Mouse (Mus musculus): Measurements from ENCODE around the gene Poc5. TPM values are rescaled to one million over a fixed set of nuclear protein-coding genes. Genes with fewer than 3 reads are reported as not detected.

Gene Poc5
- polyA plus RNA-seq, 1 experiment from 2014 or later = 31.5 TPM

GRCm38 (mm10) chr13:96421230-96421629, 33.1 kb downstream of the Poc5 start:
- no peak overlapping the region for H3K4me3 ChIP-seq (ENCODE audit: low read depth, low read length)
- H3K4me1 ChIP-seq (ENCODE audit: control insufficient read depth, insufficient read depth, low read length) = no peaks in the 10 kb centered on the region
- DNase-seq (ENCODE audit: low spot score, missing footprints) (peak; percentile 49), ATAC-seq (ENCODE audit: low FRiP score) (no peak)
- H3K36me3 ChIP-seq (ENCODE audit: control insufficient read depth, insufficient read depth, low read length) = peaks cover 3% of the 10 kb centered on the region; the same call in 1 of the 2 replicates
- no peaks in the 10 kb centered on the region for H3K9me3 ChIP-seq (ENCODE audit: control insufficient read depth, low read length)
- no peak overlapping the region for H3K4me2 ChIP-seq
- H3K9ac ChIP-seq (ENCODE audit: low read length) = no peak overlapping the region
- no peak overlapping the region for H3K27ac ChIP-seq (ENCODE audit: low read depth, low read length)
- H3K27me3 ChIP-seq (ENCODE audit: control insufficient read depth, insufficient read depth, low read length) = no peaks in the 10 kb centered on the region

- no peaks in the 10 kb centered on the region for H3K36me3 ChIP-seq (ENCODE audit: control insufficient read depth, insufficient read depth, low read length)
- peaks cover 4% of the 10 kb centered on the region; the same call in 1 of the 2 replicates for H3K4me1 ChIP-seq (ENCODE audit: control insufficient read depth, insufficient read depth, low read length)
- H3K4me3 ChIP-seq (ENCODE audit: low read depth, low read length) = no peak overlapping the region
- H3K9ac ChIP-seq (ENCODE audit: low read length) = no peak overlapping the region
- H3K9me3 ChIP-seq (ENCODE audit: control insufficient read depth, low read length) = no peaks in the 10 kb centered on the region
- H3K27ac ChIP-seq (ENCODE audit: low read depth, low read length) = no peak overlapping the region
- WGBS = 89% methylated on average over 12 of the region's 12 CpGs
- H3K27me3 ChIP-seq (ENCODE audit: control insufficient read depth, insufficient read depth, low read length) = no peaks in the 10 kb centered on the region
- H3K4me2 ChIP-seq = no peak overlapping the region
- ATAC-seq (ENCODE audit: low FRiP score) = no peak
- no peak for DNase-seq (ENCODE audit: low spot score, missing footprints)
Measured at GRCm38 (mm10) chr13:96424496-96425274, 36.6 kb downstream of the Poc5 start.

DNA sequence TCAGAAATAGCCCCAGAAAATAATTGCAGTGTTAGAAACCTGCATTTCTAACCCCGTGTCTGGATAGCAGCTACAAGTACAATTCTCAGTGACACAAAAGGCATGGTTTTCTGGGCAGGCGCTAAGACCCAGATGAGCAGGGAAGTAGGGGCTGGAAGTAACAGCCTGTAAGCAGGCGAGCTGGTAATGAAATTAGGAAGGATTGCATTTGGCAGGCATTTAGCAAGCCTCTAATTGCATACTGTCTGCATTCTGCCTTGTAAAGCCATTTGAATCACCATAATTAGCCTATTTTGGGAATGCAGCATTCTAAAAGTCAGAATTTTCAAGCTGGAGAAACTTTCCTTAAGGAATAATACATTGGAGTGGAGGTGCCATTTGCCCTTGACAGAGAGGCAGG, 38.0 kb downstream of the Poc5 start:
- Histone ChIP-seq H3K36me3 (ENCODE audit: control insufficient read depth, insufficient read depth, low read length) (no peaks in the 10 kb centered on the region), H3K4me2 (no peak overlapping the region), H3K4me3 (ENCODE audit: low read depth, low read length) (no peak overlapping the region), H3K9me3 (ENCODE audit: control insufficient read depth, low read length) (no peaks in the 10 kb centered on the region), H3K4me1 (ENCODE audit: control insufficient read depth, insufficient read depth, low read length) (peaks cover 4% of the 10 kb centered on the region; the same call in 1 of the 2 replicates), H3K9ac (ENCODE audit: low read length) (no peak overlapping the region), H3K27me3 (ENCODE audit: control insufficient read depth, insufficient read depth, low read length) (no peaks in the 10 kb centered on the region), H3K27ac (ENCODE audit: low read depth, low read length) (no peak overlapping the region)
- 63% methylated on average over 3 of the region's 3 CpGs for WGBS
- DNase-seq (ENCODE audit: low spot score, missing footprints) (peak; percentile 33), ATAC-seq (ENCODE audit: low FRiP score) (no peak)

DNA sequence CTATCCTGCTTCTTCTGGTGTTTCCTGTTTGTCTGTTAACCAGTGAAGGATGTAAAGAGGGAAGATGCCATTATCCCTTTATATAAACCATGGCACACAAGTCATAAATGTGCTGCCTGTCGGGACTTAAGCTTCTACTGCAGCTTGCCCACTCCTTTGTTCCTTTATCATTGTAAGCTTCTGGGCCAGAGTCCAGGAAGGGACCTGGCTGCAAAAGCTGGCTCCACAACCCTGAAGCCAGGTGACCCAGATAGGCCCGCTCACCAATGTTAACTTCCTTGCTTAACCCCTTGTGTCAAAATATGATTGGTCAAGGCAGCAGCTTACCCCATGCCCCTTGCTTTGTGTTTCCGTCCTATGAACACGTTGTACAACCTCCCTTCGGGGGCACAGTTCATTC, 40.4 kb downstream of the Poc5 start:
- 83% methylated on average over 5 of the region's 5 CpGs for WGBS
- ATAC-seq (ENCODE audit: low FRiP score) (no peak), DNase-seq (ENCODE audit: low spot score, missing footprints) (peak; percentile 49)
- Histone ChIP-seq H3K4me3 (ENCODE audit: low read depth, low read length) (no peak overlapping the region), H3K36me3 (ENCODE audit: control insufficient read depth, insufficient read depth, low read length) (no peaks in the 10 kb centered on the region), H3K9me3 (ENCODE audit: control insufficient read depth, low read length) (no peaks in the 10 kb centered on the region), H3K27ac (ENCODE audit: low read depth, low read length) (no peak overlapping the region), H3K4me2 (no peak overlapping the region), H3K27me3 (ENCODE audit: control insufficient read depth, insufficient read depth, low read length) (no peaks in the 10 kb centered on the region), H3K9ac (ENCODE audit: low read length) (no peak overlapping the region), H3K4me1 (ENCODE audit: control insufficient read depth, insufficient read depth, low read length) (peaks cover 4% of the 10 kb centered on the region; the same call in 1 of the 2 replicates)

GRCm38 (mm10) chr13:96431595-96432156, 43.6 kb downstream of the Poc5 start:
- DNase-seq (ENCODE audit: low spot score, missing footprints) (peak; percentile 99), ATAC-seq (ENCODE audit: low FRiP score) (peak; percentile 83)
- no peak overlapping the region for H3K4me2 ChIP-seq
- no peak overlapping the region for H3K9ac ChIP-seq (ENCODE audit: low read length)
- H3K4me3 ChIP-seq (ENCODE audit: low read depth, low read length) = no peak overlapping the region
- H3K9me3 ChIP-seq (ENCODE audit: control insufficient read depth, low read length) = no peaks in the 10 kb centered on the region
- H3K27me3 ChIP-seq (ENCODE audit: control insufficient read depth, insufficient read depth, low read length) = no peaks in the 10 kb centered on the region
- H3K4me1 ChIP-seq (ENCODE audit: control insufficient read depth, insufficient read depth, low read length) = peaks cover 4% of the 10 kb centered on the region; the same call in 1 of the 2 replicates
- WGBS = 40% methylated on average over 12 of the region's 12 CpGs
- no peaks in the 10 kb centered on the region for H3K36me3 ChIP-seq (ENCODE audit: control insufficient read depth, insufficient read depth, low read length)
- H3K27ac ChIP-seq (ENCODE audit: low read depth, low read length) = no peak overlapping the region

DNA sequence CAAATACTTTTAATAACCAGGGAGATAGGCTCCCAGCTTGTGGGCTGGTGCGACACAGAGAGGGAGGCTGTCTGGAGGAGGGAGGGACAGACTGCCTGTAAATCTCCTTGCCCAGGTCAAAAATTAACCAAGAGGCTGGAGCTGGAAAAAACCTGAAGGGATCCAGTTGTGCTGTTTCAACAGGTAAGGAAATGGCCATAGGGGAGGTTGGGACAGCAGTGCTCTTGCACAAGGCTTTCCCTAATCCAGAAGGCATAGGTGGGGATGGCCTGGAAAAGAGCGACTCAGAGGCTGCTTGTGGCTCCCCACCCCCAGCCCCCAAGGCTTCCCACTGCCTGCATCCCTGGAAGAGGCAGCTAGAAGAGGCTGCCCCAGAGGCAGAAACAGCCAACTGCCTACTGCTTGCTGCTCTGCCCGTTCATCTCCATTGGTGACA, 44.3 kb downstream of the Poc5 start:
- Histone ChIP-seq H3K4me1 (ENCODE audit: control insufficient read depth, insufficient read depth, low read length) (no peaks in the 10 kb centered on the region), H3K27ac (ENCODE audit: low read depth, low read length) (no peak overlapping the region), H3K4me2 (no peak overlapping the region), H3K27me3 (ENCODE audit: control insufficient read depth, insufficient read depth, low read length) (no peaks in the 10 kb centered on the region), H3K9me3 (ENCODE audit: control insufficient read depth, low read length) (no peaks in the 10 kb centered on the region), H3K4me3 (ENCODE audit: low read depth, low read length) (no peak overlapping the region), H3K36me3 (ENCODE audit: control insufficient read depth, insufficient read depth, low read length) (no peaks in the 10 kb centered on the region), H3K9ac (ENCODE audit: low read length) (no peak overlapping the region)
- DNase-seq (ENCODE audit: low spot score, missing footprints) (no peak), ATAC-seq (ENCODE audit: low FRiP score) (no peak)
- WGBS = 67% methylated on average over 3 of the region's 3 CpGs

DNA sequence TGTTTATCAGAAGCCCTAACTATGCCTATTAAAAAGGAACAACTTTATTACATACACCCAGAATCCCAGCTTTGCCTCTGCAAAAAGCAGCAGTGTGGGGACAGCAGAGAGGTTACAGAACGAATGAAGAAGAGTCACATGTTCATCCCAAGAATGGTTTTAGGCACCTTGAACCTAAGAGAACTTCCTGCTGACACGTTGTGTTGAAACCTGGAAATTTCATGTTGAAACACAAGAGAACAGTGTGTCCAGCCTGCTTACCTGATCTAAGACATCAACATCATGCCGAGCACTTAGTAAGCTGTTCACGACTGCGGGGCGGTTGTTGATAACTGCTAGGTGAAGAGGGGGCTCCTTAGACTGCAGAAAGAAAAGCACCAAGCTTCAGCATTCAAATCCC, 44.9 kb downstream of the Poc5 start:
- no peaks in the 10 kb centered on the region for H3K36me3 ChIP-seq (ENCODE audit: control insufficient read depth, insufficient read depth, low read length)
- no peak overlapping the region for H3K4me3 ChIP-seq (ENCODE audit: low read depth, low read length)
- H3K27me3 ChIP-seq (ENCODE audit: control insufficient read depth, insufficient read depth, low read length) = no peaks in the 10 kb centered on the region
- H3K4me2 ChIP-seq = no peak overlapping the region
- no peaks in the 10 kb centered on the region for H3K4me1 ChIP-seq (ENCODE audit: control insufficient read depth, insufficient read depth, low read length)
- H3K9me3 ChIP-seq (ENCODE audit: control insufficient read depth, low read length) = no peaks in the 10 kb centered on the region
- WGBS = 87% methylated on average over 6 of the region's 6 CpGs
- no peak for ATAC-seq (ENCODE audit: low FRiP score)
- DNase-seq (ENCODE audit: low spot score, missing footprints) = no peak
- no peak overlapping the region for H3K9ac ChIP-seq (ENCODE audit: low read length)
- H3K27ac ChIP-seq (ENCODE audit: low read depth, low read length) = no peak overlapping the region

DNA sequence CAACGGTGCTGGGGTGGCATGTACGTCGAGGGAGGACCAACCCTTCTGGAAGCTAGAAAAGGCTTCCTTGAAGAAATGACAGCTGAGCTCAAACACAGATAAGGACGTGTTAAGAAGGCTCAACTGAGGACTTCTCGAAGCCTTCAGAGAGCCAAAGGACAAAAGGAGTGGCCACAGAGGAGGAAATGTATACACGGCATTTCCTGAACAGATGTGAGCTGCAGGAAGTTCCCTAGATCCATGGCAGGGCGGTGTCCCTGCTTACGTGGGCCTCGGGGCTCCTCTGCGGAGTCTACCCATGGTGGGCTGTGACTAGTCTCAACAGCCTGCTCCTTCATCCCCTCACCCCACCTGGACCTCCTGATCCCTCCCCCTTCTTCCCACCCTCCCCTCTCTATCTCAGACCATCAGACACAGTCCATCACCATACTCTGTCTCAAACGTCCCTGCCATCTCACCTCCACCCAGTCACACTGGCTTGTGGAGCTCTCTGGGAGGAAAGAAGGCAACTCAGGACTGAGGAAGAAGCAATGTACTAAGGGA, 45.6 kb downstream of the Poc5 start:
- WGBS = 87% methylated on average over 11 of the region's 11 CpGs

DNA sequence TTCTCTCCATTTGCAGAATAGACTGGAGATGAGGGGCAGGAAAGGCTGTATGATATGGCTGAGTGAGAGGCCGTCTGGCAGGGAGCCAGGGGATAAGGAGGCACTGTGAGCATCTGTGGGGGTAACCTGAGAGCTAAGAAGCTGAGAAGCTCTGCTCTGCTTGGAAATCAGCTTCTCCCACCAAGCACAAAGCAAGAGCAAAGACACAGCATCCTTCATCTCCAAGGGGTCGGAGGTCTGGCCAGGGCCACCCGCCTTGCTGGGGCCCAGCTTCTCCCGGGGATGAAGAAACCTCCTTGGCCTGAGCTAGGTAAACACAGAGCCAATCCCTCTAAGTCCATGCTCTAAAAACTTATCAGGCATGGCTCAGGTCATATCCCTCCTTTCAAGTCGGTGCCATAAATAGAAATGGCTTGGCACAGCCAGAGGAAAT, 46.8 kb downstream of the Poc5 start:
- ATAC-seq (ENCODE audit: low FRiP score) (no peak), DNase-seq (ENCODE audit: low spot score, missing footprints) (no peak)
- no peak overlapping the region for H3K4me3 ChIP-seq (ENCODE audit: low read depth, low read length)
- H3K27me3 ChIP-seq (ENCODE audit: control insufficient read depth, insufficient read depth, low read length) = no peaks in the 10 kb centered on the region
- H3K4me1 ChIP-seq (ENCODE audit: control insufficient read depth, insufficient read depth, low read length) = no peaks in the 10 kb centered on the region
- H3K9ac ChIP-seq (ENCODE audit: low read length) = no peak overlapping the region
- no peaks in the 10 kb centered on the region for H3K9me3 ChIP-seq (ENCODE audit: control insufficient read depth, low read length)
- no peak overlapping the region for H3K4me2 ChIP-seq
- 62% methylated on average over 5 of the region's 5 CpGs for WGBS
- H3K27ac ChIP-seq (ENCODE audit: low read depth, low read length) = no peak overlapping the region
- H3K36me3 ChIP-seq (ENCODE audit: control insufficient read depth, insufficient read depth, low read length) = no peaks in the 10 kb centered on the region

More for the DNA sequence above, 45.6 kb downstream of the Poc5 start:
- H3K4me1 ChIP-seq (ENCODE audit: control insufficient read depth, insufficient read depth, low read length) = no peaks in the 10 kb centered on the region
- no peak overlapping the region for H3K27ac ChIP-seq (ENCODE audit: low read depth, low read length)
- H3K36me3 ChIP-seq (ENCODE audit: control insufficient read depth, insufficient read depth, low read length) = no peaks in the 10 kb centered on the region
- H3K4me2 ChIP-seq = no peak overlapping the region
- no peaks in the 10 kb centered on the region for H3K9me3 ChIP-seq (ENCODE audit: control insufficient read depth, low read length)
- ATAC-seq (ENCODE audit: low FRiP score) (no peak), DNase-seq (ENCODE audit: low spot score, missing footprints) (no peak)
- no peaks in the 10 kb centered on the region for H3K27me3 ChIP-seq (ENCODE audit: control insufficient read depth, insufficient read depth, low read length)
- H3K9ac ChIP-seq (ENCODE audit: low read length) = no peak overlapping the region
- no peak overlapping the region for H3K4me3 ChIP-seq (ENCODE audit: low read depth, low read length)

All from midbrain, embryonic 11.5 days (tissue).